Mouse (Mus musculus) left cerebral cortex, postnatal 10 days (tissue): ENCODE measurements around the gene Kcmf1. TPM values are rescaled to one million over a fixed set of nuclear protein-coding genes. Genes with fewer than 3 reads are reported as not detected.

ENCODE experiments used
- DNase-seq, 2 experiments: peaks; one replicate each; pipeline ENCODE4 v3.0.0; 2021 to 2022; ENCODE audit warnings: low spot score in 2 of 2, mixed read lengths in 1 of 2; ENCODE audit errors: extremely low spot score in 1 of 2
- intact Hi-C: fragments of 180-260 bp; cut with DNase I; formaldehyde crosslinking; loops from one replicate; pipeline ENCODE4 v1.15.1; 2025
- total RNA-seq, 2 experiments: library from RNA; stranded (reverse); gene quantifications; 2 replicates each; pipeline ENCODE4 v1.2.3; 2021

Kcmf1 gene
- total RNA-seq, 2 experiments from 2014 or later: 61.6 to 64.7 TPM

DNA sequence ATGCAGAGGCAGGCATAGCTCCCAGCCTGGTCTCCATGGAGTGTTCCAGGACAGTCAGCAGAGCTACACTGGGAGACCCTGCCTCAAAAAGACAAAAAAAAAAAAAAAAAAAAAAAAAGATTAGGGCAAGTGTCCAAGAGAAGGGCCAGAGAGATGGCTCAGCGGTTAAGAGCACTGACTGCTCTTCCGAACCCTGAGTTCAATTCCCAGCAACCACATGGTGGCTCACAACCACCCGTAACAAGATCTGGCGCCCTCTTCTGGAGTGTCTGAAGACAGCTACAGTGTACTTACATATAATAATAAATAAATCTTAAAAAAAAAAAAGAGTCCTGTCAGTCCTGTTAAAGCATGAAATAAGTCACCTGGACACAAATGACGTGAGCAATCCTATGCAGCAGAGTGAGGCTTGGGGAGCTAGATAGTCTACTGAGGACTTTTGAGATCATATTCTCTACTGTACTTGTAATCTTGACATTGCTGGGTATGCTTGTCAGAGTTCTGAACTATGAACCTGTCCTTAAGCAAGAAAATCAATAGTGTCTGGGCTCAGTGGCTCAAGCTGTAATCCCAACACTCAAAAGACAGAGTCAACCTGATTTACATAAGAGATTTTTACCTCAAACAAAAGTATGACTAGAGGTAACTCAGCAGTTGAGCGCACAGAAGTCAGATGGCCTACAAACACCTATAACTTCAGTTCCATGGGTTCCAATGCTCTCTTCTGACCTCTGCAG lies 2.6 kb upstream of the Kcmf1 start:
- intact Hi-C loops: no loop called here
- DNase-seq: no peak

DNA sequence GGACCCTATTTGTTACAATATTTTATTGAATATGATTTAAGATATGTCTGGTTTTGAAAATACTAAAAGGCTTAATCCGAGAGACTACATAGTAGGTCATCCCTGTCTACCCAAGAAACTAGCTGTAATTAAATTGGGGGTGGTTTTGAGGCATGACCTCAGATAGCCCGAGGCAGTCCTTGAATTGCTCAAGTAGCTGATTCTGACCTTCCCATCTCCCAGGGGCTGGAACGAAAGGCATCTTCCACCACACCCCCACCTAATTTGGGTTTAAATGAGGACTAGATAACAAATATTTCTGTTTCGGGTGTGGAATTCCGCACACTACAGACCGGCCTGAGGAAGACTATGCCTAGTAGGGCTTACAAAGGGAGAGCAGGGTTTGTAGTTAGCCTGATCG lies 1.2 kb upstream of the Kcmf1 start:
- intact Hi-C loops: no loop called here

DNA sequence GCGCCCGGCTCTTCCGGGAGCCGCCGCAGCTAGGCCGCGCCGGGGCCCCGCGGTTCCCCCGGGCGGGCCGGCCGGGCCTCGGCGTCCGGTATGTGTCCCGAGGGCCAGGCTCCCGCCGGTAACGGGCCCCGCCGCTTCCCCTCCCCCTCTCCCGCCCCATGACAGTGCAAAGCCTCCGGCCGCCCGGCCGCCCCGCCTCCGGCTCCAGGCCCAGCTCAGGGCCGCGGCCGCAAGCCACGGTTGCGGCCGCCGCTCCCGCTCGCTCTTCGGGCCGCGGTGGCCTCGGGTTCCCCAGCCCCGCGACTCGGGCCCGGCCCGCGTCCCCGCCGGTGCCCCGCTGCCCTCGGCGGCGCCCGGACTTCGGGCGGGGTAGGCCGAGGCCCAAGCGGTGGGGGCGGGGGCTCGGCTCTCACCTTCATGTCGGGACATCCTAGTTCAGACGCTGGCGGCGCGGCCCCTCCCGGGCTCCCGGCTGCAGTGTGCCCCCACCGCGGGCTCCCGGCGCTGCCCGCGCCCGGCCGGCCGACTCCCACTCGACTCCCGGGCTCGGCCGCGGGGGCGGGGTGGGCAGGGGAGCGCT lies 488 bp downstream of the Kcmf1 start:
- intact Hi-C loops: loop anchor here (5.0 kb wide), 1 partner anchor 47 kb away; no protein-coding TSS in a partner anchor
- DNase-seq: peak; percentile 27 to 85

More for the DNA sequence above, 1.2 kb upstream of the Kcmf1 start:
- no peak for DNase-seq

DNA sequence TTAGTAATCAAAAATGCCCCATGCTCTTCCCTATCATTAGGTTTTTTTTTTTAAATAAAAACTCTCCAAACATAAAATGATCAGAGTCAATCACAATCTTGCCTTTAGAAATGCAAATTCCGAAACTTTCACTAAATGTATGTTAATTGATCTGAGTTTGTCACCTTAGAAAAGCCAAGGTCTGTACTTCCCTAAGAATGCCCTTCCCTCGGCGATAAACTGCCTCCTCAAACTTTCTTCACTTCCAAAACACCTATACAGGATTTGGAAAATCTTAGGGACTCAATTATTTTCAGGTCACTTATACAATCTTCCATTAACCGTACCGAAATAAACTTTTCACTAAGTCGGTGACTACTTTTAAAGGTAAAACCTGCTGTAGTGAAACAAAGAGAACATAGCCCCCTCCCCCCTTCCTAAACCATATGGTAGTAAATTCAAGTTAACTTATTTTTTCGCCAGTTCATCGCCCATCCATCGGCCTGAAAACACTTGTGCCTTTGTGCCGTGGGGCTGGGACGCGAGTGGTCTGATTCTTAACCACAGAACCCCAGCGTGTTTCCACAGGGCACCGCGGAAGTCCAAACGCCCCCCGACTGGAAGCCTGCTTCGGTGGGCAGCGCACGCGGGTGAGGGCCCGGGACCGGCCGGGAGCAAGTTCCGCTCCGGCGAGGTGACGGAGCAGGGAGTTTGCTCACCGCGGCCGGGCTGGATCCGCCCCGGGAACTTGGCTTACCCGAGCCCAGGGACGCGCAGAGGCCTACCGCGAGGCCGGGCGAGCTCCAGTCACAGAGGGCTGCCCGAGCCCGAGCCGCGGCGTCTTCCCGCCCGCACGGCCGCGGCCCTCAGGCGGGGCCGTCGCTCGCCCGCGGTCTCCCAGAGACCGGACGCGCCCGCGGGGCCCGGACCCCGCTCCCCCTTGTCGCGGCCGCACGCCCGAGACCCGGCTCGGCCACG lies 1.3 kb downstream of the Kcmf1 start:
- intact Hi-C loops: loop anchor here (5.0 kb wide), 1 partner anchor 46 kb away; no protein-coding TSS in a partner anchor
- DNase-seq: peak; percentile 20 to 82

DNA sequence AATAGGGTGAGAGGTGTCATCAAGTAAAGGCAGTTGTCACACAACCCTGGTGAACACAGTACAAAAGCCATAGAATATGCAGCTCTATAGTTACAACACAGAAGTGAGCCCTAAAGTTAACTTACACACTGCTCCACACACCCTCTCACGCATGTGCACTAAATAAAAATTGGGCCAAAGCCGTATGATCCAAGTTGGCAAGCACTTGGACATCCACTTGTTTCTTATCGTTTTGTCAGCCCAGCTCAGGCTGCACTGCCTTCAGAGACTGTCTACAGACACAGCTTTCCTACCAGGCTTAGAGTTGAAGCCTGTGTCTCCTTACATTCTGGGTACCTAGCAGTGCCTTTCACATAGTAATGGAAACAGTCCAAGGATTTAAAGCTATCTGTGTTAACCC lies 4.8 kb downstream of the Kcmf1 start:
- DNase-seq: no peak
- intact Hi-C loops: loop anchor here (5.0 kb wide), 1 partner anchor 43 kb away; no protein-coding TSS in a partner anchor

GRCm38 (mm10) chr6:72891238-72891637 lies 8.5 kb downstream of the Kcmf1 start:
- intact Hi-C loops: no loop called here
- no peak for DNase-seq

- DNase-seq: no peak
- intact Hi-C loops: no loop called here
Observed at GRCm38 (mm10) chr6:72888655-72889054, 11.1 kb downstream of the Kcmf1 start.

GRCm38 (mm10) chr6:72885268-72885667 lies 14.5 kb downstream of the Kcmf1 start:
- DNase-seq: no peak
- intact Hi-C loops: no loop called here

GRCm38 (mm10) chr6:72884767-72885166 lies 15.0 kb downstream of the Kcmf1 start:
- intact Hi-C loops: no loop called here
- DNase-seq: no peak

- intact Hi-C loops: no loop called here
Observed at GRCm38 (mm10) chr6:72882661-72883458, 16.9 kb downstream of the Kcmf1 start.

DNA sequence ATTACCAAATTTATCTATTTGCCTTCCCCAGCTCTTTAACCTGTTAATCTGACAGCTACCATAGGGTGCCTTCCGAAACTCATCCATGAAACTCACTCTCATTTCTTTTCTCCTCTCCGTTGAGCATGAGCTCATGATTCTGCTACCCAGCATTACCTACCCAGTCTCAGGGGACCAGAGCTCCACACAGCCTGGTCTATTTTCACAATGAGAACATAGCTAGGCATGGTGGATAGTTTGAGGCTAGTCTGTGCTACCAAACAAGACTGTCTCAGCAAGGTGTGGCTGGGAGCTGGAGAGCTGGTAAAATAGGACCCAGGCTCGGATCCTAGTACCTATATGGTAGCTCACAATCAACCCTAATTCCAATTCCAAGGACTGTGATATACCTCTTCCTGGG lies 17.6 kb downstream of the Kcmf1 start:
- DNase-seq: no peak
- intact Hi-C loops: no loop called here

More at GRCm38 (mm10) chr6:72882661-72883458, 16.9 kb downstream of the Kcmf1 start:
- DNase-seq: peak in 1 of 2 experiments; percentile 34

- DNase-seq: no peak
- intact Hi-C loops: no loop called here
Observed at GRCm38 (mm10) chr6:72881619-72881979, 18.2 kb downstream of the Kcmf1 start.

- DNase-seq: peak in 1 of 2 experiments; percentile 27
- intact Hi-C loops: no loop called here
Observed at GRCm38 (mm10) chr6:72880913-72881618, 18.7 kb downstream of the Kcmf1 start.

GRCm38 (mm10) chr6:72876629-72877028 lies 23.1 kb downstream of the Kcmf1 start:
- no peak for DNase-seq
- intact Hi-C loops: no loop called here

DNA sequence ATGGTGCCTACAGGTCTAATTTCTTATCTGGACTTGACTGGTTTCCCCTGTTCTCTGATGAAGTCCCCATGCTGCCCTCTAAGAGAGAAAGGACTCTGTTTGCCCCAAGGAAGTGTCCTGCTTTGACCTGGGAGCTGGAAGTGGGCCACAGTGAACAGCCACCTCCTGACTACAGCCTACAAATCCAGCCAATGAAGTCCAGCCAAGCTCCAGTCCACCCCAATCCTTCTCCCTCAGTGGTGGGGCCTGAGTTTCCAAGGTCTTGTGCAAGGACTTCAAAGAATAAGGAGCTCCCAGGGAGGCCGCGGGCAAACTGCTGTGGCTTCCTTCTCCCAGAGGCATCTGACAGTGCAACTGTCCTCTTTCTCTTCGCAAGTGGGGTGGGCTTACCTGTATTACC lies 26.4 kb downstream of the Kcmf1 start:
- intact Hi-C loops: no loop called here
- DNase-seq: peak; percentile 13 to 65

- intact Hi-C loops: no loop called here
- no peak for DNase-seq
Observed at GRCm38 (mm10) chr6:72872276-72872675, 27.5 kb downstream of the Kcmf1 start.

GRCm38 (mm10) chr6:72869601-72870000 lies 30.2 kb downstream of the Kcmf1 start:
- peak in 1 of 2 experiments; percentile 25 for DNase-seq
- intact Hi-C loops: no loop called here

DNA sequence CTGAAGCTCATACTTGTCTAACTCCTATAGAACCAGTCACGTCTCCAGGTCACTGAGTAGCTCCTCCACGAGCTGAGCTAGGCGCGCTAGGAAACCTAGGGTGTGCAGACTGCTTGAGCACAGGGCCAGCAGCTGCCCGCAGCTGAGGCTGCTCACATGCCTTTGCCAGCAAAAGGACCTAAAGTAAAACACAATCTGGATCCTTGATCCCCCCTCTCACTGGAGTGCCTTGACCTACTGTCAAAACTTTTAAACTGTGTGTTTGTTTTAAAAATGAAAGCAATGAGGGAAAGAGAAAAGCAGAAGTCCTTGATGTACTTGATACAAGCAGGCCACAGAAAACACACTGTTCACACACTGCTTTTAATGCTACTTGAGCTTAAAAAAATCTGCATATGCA lies 31.1 kb downstream of the Kcmf1 start:
- intact Hi-C loops: no loop called here
- no peak for DNase-seq
